Mouse (Mus musculus): ENCODE results near the gene Hipk1. TPM values are rescaled to one million over a fixed set of nuclear protein-coding genes. Genes with fewer than 3 reads are reported as not detected.

Hipk1 gene
- total RNA-seq, 2 experiments from 2014 or later = 110 to 129 TPM

Other genes starting within 250 kb of the Hipk1 start
- gene Syt6, start 216.3 kb downstream of the Hipk1 start, total RNA-seq (2021) = 10 to 100 TPM; 19.0 to 24.1 TPM
- gene Atg4a-ps, start 145.5 kb downstream of the Hipk1 start, total RNA-seq (2021) = under 1 TPM in 1 of 2 experiments, not detected in 1; 0.62 TPM
- gene Olfml3, start 53.6 kb downstream of the Hipk1 start, total RNA-seq (2021) = 10 to 100 TPM; 12.7 to 13.3 TPM
- gene Gm10964, start 52.2 kb downstream of the Hipk1 start, total RNA-seq (2021) = not detected
- 10 to 100 TPM; 10.6 to 11.0 TPM for gene Dclre1b, start 17.9 kb upstream of the Hipk1 start, total RNA-seq (2021)
- gene Ap4b1, start 18.0 kb upstream of the Hipk1 start, total RNA-seq (2021) = 10 to 100 TPM; 12.1 to 14.3 TPM
- gene Gm43064, start 18.0 kb upstream of the Hipk1 start, total RNA-seq (2021) = 1 to 10 TPM in 1 of 2 experiments, under 1 TPM in 1; 0.15 to 1.0 TPM
- gene Bcl2l15, start 41.0 kb upstream of the Hipk1 start, total RNA-seq (2021) = 1 to 10 TPM in 1 of 2 experiments, under 1 TPM in 1; 0.47 to 1.2 TPM
- 1 to 10 TPM; 1.4 to 1.6 TPM for gene Ptpn22, start 68.2 kb upstream of the Hipk1 start, total RNA-seq (2021)
- 10 to 100 TPM; 19.8 to 23.4 TPM for gene Rsbn1, start 122.6 kb upstream of the Hipk1 start, total RNA-seq (2021)
- 10 to 100 TPM; 41.2 to 53.3 TPM for gene Phtf1, start 176.5 kb upstream of the Hipk1 start, total RNA-seq (2021)

Measured in left cerebral cortex, postnatal 36 days (tissue).